Mouse (Mus musculus) thymus, adult 18-20 months (tissue): ENCODE measurements at regions not wholly inside any gene's neighbourhood (a gene's known extent, or its start where the extent isn't known, plus 50 kb on each side); places are given as distances from the start of the nearest gene placed in this dataset.

Source experiments
- DNase-seq, 2 experiments: peaks; one replicate each; pipeline ENCODE4 v3.0.0; 2022; ENCODE audit warnings: mixed read lengths in 2 of 2

DNA sequence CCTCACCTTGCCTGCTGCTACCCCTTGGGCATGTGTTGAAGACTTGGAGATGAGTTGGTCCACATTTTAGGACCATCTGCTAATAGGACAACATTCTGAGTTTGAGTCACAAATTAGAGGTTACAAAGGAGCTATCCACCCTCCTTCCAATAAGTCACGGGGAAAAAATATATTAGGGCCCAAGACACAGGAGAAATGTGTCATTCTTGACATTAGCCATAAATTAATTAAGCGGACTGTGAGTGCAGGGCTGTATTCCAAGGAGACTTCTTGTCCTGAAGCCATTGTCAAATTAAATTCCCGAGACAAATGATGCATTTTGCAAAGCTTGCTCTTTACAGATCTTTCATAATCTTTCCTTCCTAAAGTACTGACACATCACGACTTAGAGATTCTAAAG, 79.2 kb downstream of the 1700020N01Rik start:
- no peak for DNase-seq

DNA sequence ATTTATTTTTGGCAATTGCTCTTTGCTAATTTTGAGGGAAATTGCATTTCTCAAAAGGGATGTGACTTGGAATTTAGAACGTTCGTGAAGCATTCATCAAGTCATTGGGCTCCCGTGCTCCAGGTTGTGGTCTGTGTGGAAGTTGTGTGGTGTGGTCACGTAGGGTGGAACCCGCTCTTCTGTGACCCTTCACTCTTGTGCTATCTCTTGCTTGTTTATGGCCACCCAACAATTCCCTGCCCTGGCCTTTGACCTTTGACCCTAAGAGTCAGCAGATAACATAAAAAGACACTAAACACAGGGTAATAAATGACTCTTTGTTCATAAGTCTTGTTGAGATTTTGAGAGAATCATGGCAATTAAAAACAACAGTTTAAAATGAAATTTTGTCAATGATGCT, 79.7 kb downstream of the 1700020N01Rik start:
- DNase-seq, result no peak

DNA sequence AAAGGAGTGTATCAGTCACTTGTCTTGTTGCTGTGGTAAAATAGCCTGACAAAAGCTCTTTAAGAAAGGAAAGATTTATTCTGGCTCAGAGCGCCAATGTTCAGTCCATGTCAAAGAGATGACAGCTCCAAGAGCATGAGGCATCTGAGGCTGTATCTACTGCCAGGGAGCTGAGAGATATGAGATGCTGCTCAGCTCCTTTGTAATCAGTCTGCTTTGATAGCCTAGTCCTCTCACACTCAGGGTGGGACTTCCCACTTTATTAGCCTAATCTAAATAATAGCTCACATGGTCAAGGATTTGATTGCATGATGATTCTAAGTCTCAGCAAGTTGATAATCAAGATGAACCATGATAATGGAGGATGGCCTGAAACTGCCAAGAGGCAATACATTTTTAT, 80.9 kb downstream of the 1700020N01Rik start:
- DNase-seq, result no peak

DNA sequence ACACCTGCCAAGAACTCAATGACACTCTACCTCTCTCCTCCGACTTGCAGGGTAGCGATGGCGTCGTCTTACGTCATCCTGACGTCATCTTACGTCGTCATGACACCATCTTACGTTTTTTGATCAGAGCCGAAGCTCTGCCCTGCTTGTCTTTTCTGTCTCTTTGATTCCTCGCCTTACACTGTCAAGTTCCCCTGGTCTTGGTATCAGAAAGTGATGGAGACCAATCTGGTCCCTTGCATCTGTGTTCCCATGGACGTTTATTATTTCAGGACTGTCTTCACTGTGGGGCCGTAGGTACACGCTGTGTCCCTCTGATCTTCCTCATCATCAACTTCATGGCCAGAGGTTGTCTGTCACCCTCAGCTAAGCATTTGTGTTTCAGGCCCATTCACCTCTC, 82.8 kb downstream of the 1700020N01Rik start:
- DNase-seq, result no peak

DNA sequence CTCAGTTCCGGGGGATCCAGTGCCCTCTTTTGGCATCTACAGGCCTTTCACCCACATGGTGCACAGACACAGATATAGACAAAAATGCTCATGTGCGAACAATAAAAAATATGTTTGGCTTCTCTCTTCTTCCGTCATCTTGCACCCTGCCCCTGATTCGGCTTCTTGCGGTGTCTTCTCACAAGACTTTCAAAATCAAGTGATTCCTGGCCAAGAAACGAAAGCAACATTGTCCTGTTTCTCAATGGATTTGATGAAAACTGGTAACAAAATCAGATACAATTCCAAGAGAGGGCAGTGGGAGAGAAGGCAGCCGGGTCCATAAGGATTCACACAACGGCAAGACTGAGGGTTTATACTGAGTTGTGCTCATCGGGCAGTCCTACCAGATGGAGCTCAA, 85.0 kb downstream of the 1700020N01Rik start:
- DNase-seq, result no peak

DNA sequence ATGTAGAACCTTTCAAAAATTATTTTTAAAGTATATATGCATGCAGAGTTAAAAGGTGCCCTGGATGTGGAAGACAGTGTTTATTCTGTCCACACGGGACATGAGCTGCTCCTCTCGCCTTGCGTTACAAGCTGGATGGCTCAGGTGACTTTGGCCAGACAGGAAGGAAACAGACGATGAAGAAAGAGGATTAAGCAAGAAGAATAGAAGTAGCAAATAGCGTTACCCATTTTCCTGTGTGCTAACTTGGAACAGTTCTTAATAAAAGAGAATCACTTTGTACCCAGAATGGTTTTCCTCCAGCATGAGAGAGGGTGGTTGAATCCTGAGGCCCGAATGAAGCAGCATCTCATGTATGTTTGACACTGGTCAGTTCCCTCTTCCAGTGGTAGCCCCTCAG, 85.4 kb downstream of the 1700020N01Rik start:
- DNase-seq, result no peak

DNA sequence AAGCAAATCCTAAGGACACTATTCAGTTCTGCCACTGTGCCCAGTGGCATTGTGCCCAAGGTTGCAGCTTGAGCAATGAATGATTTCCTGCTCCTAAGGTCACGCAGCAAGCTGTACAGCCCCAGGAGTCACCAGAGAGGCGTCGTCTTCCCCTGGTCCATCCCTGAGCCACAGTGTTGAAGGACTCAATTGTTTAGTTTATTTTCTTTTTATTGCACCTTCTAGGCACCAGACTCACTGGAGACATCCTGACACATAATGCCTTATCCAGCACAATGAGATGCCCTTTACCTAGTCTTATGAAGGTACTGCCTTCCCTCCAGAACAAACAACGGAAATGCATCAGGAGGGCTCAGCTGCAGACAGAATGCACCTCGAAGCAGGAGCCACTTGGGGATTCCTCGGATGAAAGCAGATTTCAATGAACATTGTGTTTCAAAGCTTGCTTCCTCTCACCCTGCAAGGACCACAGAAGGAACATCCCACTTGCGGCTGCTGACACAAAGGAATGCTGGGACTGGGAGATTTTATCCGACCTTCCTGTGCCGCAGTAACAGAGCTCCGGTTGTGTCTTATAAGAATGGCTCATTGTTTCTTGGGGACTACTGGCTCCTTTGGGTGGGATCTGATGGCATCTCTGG, 86.0 kb downstream of the 1700020N01Rik start:
- no peak for DNase-seq

DNA sequence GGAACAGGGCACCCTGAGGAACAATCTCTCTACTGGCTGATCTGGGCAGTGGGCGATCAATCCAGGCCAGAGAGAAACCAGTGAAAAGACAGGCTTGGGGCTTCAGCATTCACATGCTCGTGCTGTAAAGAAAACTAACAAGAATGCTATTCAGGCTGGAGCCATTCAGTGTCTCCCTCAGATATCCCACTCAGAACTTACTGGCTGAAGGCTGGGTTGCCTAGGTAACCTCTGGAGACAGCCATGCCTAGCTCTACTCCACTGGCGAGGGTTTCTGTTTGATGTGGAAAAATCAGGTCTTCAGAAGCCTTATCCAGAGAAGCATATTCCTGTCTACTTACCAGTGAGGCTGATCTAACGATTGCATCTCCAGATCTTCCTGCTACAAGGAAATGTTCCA, 87.8 kb downstream of the 1700020N01Rik start:
- no peak for DNase-seq

DNA sequence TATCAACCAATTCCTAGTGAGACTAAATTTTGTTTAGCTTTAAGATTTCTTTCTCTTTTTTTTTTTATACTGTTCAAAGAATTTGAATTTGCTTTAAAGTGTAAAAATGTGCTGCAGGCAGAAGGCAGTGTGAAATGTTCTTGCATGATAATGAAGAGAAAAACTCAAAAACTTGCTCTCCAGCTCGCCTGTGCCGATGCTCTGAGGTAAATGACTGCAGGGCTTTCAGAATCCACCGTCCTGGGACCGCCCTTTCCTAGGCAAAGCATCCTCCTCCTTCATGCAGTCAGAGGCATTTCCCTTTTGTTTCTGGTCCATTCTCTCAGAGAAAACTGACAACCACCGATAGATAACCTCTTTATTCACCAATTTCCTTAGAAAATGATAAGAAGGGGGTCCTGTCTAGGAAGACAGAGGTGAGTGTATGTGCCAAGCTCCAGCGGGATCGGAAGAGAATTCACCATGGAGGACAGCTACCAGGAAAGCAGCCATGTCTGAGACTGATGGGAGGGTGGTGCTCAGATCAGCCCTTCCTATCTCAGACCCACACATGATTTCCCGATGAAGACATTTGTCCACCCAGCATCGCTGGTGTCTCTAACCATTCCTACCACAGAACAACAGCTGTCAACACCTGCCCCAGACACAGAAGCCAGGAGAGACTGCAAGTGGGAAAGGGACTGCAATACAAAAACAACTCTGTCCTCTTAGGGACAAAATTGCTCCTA, 91.5 kb downstream of the 1700020N01Rik start:
- no peak for DNase-seq

DNA sequence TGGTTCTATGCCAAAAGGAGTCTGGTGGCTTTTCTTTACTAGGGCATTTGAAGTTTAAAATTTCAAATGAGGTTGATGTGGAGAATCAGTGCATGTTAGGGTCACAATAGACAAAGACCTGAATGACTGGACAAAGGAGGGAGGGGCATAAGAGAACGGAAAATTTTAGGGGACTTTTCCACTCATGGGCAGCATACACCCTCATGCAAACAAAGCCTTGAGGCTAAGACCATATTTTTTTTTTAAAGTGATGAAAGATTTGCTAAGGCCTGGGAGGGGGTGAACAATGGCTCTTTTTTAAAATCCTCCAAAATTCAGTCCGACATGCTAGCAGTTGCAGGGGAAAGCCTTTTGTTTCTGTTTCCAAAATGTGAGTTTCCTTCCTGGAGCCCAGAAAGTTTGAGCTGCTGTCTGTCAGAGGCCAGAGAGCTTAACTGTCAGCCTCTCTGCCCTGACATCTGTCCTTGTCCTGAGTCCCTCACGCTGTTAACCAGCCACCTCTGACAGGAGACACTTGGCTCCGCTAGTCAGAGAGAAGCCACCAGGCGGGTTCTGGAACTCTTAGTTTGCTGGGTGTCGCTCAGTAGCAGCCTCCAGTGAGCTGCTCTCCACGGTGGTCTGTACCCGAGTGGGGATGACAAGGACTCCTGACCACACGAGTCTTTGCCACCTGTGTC, 92.3 kb downstream of the 1700020N01Rik start:
- peak; percentile 51 to 65 for DNase-seq

DNA sequence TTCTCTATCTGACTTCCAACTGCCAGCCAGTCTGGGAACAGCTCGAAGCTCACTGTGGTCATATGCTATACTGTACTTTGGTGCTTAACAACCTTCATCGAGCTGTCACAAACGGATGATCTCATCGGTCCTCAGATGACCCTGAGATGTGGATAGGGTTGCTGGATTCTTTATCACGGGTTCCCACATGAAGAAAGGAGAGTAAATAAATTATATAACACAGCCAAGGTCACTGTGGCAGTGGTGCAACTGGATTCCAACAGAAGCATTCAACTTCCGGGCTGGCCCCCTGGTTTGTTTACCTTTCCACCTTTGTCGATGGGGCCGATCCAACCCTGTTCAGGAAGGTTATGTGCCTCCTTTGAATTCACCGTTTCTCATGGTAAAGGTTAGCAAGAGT, 93.1 kb downstream of the 1700020N01Rik start:
- no peak for DNase-seq

DNA sequence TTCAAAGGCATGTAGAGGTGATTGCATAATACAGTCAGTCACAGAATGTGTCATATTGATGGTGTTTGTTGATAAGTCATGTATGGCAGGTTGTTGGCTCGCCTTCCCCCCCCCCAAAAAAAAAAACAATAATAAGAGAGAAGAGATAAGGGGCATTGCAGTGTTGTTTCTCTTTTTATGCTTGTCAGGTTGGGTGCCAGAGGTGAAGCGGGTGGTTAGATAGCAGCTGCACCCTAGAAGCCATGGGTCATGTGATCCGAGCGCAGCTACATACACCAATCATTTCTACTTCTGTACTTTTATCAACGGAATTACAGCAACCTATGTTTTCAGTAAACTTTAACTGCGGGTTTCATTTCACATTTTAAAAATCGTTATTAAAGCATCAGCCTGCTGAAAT, 94.5 kb downstream of the 1700020N01Rik start:
- DNase-seq, result no peak

DNA sequence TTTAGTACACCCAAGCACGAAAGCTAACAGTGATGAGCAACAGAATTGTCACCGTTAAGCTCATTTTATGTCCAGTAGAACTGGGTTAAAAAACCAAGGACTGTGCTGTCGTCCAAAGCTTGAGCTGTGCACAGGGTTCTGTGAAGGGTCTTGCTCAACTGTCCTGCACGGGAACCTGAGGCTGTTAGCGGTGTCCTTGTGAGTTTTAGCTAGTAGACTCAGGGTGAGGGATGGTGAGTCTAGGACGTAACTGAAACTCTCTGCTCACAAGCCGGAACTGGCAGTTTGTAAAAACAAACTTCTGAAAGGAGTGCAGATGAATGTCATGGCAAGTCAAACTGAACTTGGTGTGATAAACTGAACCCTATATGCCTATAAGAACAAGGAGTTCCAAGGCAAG, 95.6 kb downstream of the 1700020N01Rik start:
- DNase-seq, result no peak

DNA sequence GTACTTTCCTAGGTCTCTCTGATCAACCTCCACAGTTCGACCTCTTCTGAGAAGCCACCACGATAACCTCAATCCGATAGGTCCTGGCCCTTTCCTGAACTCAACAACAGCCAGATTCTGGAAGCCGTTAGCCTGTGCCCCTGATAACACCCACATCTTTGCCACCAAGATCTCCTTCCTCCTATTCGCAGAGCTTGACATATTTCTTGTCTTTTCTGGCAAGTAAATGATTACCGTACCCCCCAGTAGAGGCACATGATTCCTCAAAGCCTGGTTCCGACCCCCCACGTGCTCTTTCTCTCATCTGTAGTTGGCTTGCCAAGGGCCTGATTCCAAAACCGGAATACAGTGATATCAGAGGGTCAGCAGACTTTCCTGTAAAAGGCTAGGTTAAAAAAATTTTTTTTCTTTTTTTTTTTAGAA, 96.9 kb downstream of the 1700020N01Rik start:
- DNase-seq, result no peak

DNA sequence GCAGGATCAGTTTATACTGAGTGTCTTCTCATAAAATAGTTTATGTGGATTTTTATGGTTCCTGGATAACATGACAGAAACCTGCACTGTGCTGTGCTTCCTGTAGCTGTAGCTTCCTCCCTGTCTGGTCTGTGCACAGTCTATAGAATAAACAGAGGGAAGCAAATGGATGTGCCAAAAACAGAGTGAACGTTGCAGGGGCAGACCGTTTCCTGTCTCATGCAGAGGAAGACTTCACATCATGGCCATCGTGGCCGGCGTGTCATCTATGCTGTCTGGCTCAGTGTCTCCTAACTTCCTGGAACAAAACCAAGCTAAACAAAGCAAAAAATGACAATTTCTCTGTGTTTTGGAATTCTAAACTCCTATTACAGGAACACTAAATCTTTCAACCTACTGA, 102.2 kb downstream of the 1700020N01Rik start:
- no peak for DNase-seq

DNA sequence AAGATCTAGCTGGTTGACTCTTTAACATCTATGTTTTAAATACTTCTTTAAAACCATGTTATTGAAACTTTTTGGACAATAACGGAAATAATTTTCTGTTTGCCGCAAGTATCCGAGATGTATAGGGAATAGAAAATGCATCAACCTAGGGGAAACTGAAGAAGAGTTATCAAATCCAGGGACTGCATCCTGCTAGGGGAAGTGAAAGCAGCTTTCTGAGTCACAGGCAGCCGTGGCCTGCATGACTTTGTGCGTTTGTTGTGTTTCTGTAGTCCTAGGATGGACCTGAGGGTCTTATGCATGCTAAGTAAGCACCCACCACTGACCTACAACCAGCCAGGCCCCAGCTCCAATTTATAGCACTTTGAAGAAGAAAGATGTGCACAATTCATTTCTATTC, 103.7 kb downstream of the 1700020N01Rik start:
- no peak for DNase-seq

DNA sequence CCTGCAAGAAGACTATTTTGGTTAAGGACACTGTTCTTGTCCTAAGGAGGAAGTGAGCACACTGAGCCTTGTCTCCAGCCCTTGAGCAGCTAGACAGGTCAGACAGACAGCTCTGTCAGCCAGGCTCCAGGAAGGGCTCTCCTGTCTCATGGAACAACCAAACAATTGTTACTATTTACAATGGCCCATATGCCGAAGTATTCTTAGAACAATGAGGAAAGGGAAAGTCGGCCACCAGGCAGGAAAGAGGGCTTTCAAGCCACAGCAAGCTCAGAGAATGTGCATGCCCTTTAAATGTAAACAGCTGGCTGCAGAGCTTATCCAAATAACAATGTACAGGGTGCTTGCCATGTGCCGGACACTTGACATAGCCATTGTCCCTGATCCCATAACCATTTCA, 108.6 kb downstream of the 1700020N01Rik start:
- no peak for DNase-seq

DNA sequence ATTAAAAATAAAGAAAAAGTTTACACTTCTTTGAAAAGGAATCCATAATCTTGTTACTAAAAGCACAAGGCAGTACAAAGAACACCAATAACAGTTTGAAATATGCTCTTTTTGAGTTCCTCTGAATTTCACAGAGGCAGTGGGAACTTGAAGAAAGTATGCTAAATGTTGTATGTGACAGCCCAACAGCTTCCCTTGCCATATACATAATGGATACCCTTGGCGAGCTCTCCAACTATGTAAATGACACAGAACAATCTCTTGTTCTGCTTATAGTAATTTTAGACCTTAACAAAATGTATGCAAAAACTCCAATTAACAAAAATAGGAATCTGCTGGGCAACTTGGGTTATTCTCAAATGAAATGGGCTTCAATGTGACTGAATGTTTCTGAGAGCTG, 109.2 kb downstream of the 1700020N01Rik start:
- DNase-seq, result no peak

DNA sequence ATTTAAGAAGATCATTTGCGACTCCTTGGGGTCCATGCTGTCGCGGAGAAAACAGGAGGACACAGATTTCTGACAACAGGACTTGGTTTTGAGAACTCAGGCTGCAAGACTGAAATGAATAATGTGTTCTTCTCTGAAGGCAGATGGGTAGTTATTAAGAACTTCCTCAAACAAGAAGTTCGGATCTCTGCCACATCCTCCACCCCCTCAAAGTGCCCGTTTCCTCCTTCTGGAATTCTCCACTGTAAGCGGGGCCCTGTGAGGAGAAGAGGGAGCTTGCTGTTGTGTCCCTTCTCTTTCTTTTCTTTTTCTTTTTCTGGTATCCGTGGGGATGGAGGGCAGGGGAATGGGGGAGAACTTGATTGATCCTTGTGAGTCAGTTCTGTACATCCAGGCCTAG, 118.9 kb downstream of the 1700020N01Rik start:
- DNase-seq, result no peak

DNA sequence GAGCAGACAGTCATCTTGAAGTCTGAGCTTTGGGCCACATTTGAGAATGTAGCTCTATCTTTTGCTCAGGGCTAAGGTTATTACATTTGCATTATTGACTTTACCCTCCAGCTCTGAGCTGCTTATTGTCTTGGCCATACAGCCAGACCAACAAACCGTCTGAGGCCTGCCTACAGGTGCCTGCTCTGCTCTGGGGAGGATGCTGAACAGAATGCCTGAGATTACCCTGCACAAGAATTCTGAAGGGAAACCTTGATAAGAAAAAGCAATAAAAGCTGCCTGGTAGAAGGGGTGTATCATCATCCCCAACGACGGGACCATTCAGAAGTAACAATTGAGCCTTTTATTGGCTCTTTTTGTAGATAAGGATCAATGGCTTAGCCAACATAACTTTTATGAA, 119.9 kb downstream of the 1700020N01Rik start:
- no peak for DNase-seq

DNA sequence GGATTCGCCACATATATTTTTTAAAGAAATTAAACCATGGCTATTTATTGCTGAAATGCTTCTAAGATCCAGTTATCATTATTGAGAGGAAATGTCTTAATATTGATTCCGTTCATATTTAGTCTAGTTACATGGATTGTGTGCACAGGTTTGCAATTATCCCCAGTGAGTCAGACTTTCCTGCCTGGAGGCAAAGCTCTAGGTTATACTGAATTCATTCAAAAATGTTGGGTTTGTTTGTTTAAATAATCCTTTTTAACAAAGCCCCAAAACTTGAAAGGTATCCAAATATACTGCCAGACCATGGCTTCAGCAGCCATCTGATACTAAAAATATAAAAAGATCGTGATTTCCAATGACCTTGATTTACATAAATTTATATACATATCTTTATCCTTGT, 122.5 kb downstream of the 1700020N01Rik start:
- DNase-seq, result no peak

DNA sequence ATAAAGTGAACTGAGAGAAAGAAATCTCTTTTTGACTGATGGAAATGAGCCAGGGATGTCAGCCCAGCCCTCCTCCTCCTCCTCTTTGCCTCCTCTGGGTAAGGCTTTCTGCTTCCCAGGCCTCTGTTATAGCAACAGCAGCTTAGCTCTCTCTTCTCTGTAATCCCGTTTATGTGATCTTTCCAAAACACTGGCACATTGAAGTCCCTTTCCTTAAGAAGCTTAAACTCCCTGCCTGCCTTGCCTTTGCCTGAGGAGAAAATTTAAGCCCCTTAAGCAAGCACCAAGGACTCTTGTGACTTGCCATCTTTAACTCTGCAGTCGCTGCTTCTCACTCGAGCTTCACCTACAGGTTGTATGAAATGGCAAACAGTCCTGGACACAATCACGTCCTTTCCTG, 125.2 kb downstream of the 1700020N01Rik start:
- DNase-seq, result no peak

DNA sequence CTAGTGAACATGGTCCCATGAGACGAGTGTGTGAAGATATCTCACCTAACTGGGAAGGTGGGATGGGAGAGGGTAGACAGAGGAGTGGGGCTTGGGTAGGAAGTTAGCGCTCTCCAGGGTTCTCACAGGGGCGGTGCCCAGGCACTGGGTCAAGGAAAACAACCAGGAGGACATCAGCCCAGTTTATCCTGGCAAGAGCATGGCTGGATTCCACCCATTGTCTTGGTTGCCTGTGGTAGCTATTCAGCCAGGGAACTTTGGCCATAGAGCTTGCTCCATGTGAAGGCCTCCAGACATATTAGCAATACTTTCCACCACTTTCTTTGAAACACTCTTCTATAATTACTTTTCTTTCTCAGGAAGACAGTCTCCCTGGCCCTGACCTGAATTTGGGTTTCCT, 131.4 kb downstream of the 1700020N01Rik start:
- DNase-seq, result no peak

DNA sequence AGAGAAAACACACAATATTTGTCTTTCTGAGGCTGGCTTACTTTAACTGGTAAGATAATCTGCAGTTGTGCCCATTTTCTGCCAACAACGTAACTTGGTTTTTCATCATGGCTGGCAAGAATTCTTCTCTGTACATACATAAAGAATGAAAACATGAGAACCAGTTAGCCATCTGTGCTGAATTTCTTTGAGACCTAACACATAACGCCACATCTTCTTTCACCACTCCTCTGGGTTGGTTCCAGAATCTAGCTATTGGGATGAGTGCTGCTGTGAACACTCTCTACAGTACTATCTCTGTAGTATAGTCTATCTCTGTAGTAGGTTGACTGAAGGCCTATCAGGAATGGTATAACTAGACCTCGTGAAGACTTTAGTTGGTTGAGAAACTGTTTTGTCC, 132.1 kb downstream of the 1700020N01Rik start:
- DNase-seq, result no peak
